Mouse (Mus musculus) ES-E14 (cell line): ENCODE data around the gene Elavl1.

Experiments
- HCFC1 ChIP-seq: IDR thresholded peaks from 2 replicates; pipeline ENCODE4 v1.6.1; 2012; ENCODE audit warnings: low read length, inconsistent platforms, borderline replicate concordance; ENCODE audit not compliant: insufficient read depth
- ZC3H11A ChIP-seq: IDR thresholded peaks from 2 replicates; pipeline ENCODE4 v1.6.1; 2012; ENCODE audit warnings: low read depth, mild to moderate bottlenecking, inconsistent platforms, low read length, borderline replicate concordance
- ZNF384 ChIP-seq: IDR thresholded peaks from 2 replicates; pipeline ENCODE4 v1.6.1; 2012; ENCODE audit warnings: low read depth, low read length, inconsistent platforms

DNA sequence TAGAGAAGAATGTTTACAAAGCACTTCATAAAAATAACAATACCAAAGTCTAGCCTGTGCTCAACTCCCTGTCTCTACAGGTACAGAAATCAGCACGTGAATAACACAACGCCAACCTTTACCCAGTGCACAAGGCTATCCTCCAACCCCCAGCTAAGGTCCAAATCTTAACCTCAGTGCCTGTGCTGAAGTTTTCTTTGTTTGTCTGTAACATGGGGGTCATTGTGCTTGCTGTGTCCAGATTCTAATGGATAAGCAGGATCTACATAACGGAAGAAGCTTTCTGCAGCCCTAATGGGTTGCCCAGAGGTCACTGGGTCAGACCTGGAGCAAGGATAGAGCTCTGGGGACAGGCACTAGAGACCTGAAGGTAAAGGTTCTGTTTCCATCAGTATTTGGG, 41.0 kb upstream of the Elavl1 start:
- TF ChIP-seq HCFC1 = no peak
- no peak for TF ChIP-seq ZNF384
- no peak for TF ChIP-seq ZC3H11A
